Mouse (Mus musculus) stomach, embryonic 15.5 days (tissue): ENCODE measurements at regions not wholly inside any gene's neighbourhood (a gene's known extent, or its start where the extent isn't known, plus 50 kb on each side); places are given as distances from the start of the nearest gene placed in this dataset.

Experiments used
- ATAC-seq: fragments of 200-750 bp; cut with Nextera tagmentation; 2 replicates; pipeline ENCODE4 v1.8.0; 2017; ENCODE audit warnings: low read depth, moderate number of reproducible peaks, moderate TSS enrichment; ENCODE audit not compliant: insufficient read depth, low FRiP score
- H3K27ac ChIP-seq: fragments of 300-500 bp; sonication (generic); 2 replicates; pipeline ENCODE4 v1.5.1; 2015; ENCODE audit warnings: mild to moderate bottlenecking, inconsistent platforms
- H3K27me3 ChIP-seq: fragments of 300-500 bp; sonication (generic); replicated peaks from 2 replicates; pipeline ENCODE4 v1.6.1; 2015; ENCODE audit warnings: inconsistent platforms
- H3K36me3 ChIP-seq: fragments of 300-500 bp; sonication (generic); 2 replicates; pipeline ENCODE4 v1.6.1; 2015; ENCODE audit warnings: inconsistent platforms
- H3K4me1 ChIP-seq: fragments of 300-500 bp; sonication (generic); 2 replicates; pipeline ENCODE4 v1.6.1; 2015; ENCODE audit warnings: inconsistent platforms
- H3K4me2 ChIP-seq: fragments of 300-500 bp; sonication (generic); 2 replicates; pipeline ENCODE4 v1.6.1; 2015; ENCODE audit warnings: mild to moderate bottlenecking, inconsistent platforms
- H3K4me3 ChIP-seq: fragments of 300-500 bp; sonication (generic); replicated peaks from 2 replicates; pipeline ENCODE4 v1.5.1; 2015; ENCODE audit warnings: inconsistent platforms
- H3K9ac ChIP-seq: fragments of 300-500 bp; sonication (generic); 2 replicates; pipeline ENCODE4 v1.6.1; 2015; ENCODE audit warnings: inconsistent platforms
- H3K9me3 ChIP-seq: fragments of 300-500 bp; sonication (generic); 2 replicates; pipeline ENCODE4 v1.6.1; 2016; ENCODE audit warnings: inconsistent platforms
- WGBS: fragments of 180-500 bp; shearing (Covaris S2); methylation state at CpG from one replicate; pipeline ENCODE4 v1.1.7; 2015; 5-methylcytosine and 5-hydroxymethylcytosine counted together

DNA sequence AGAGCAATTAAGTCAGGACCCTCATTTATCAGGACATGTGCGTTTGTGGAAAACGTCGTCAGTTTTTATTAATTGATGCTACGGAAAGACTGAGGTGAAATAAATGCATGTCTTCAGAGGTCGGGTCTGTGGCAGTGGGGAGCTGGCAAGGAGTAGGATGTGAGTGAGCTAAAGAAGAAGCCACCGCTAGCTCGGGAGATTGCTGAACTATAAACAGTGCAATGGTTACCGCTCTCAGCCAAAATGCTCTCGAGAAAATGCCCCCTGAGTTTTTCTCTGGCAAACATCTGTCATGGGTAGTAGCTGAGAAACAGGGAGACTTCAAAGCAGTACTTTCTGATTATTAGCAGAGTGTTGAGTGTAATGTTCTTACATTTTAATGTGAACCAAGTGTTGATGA lies 454.4 kb upstream of the Pou3f3 start:
- no peaks in the 10 kb centered on the region for H3K27me3 ChIP-seq
- no peak overlapping the region for H3K4me2 ChIP-seq
- no peak for ATAC-seq
- H3K9me3 ChIP-seq, result no peaks in the 10 kb centered on the region
- H3K9ac ChIP-seq, result no peak overlapping the region
- H3K27ac ChIP-seq, result no peak overlapping the region
- H3K4me3 ChIP-seq, result no peak overlapping the region
- WGBS, result 42% methylated on average over 9 of the region's 9 CpGs
- no peaks in the 10 kb centered on the region for H3K36me3 ChIP-seq
- H3K4me1 ChIP-seq, result 0 out of 2 replicates have a peak, but pooled peaks cover 2% of the 10 kb centered on the region

DNA sequence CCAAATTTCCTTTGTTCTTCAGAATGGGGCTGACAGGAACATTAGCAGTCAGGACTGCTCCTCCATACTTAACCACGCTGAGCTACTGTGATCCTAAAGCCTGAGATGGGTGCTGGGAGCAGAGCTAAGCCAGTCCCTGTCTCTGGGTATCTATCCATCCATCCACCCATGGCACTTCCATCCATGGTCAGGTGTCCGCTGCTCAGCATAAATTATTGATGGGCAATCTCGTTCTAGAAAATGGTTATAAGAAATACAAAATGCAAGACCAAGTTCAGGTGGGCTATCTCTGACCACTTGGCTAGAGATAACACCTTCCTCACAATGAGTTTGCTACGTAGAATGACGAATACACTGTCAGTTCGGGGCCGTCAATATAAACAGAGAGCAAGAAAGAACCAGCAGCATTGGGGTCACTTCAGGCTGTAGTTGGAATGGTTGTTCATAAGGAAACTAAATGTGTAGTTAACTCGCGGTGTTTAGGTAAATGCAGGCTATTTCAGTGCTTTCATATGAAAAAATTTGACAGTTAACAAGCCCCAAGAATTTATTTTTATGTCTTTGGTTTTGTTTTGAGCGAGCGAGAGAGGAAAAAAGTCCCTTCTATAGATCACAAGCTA lies 453.9 kb upstream of the Pou3f3 start:
- 77% methylated on average over 11 of the region's 11 CpGs for WGBS
- Histone ChIP-seq H3K9me3 (no peaks in the 10 kb centered on the region), H3K9ac (no peak overlapping the region), H3K4me2 (no peak overlapping the region), H3K27me3 (no peaks in the 10 kb centered on the region), H3K27ac (no peak overlapping the region), H3K4me3 (no peak overlapping the region), H3K4me1 (0 out of 2 replicates have a peak, but pooled peaks cover 2% of the 10 kb centered on the region), H3K36me3 (no peaks in the 10 kb centered on the region)
- ATAC-seq, result no peak

DNA sequence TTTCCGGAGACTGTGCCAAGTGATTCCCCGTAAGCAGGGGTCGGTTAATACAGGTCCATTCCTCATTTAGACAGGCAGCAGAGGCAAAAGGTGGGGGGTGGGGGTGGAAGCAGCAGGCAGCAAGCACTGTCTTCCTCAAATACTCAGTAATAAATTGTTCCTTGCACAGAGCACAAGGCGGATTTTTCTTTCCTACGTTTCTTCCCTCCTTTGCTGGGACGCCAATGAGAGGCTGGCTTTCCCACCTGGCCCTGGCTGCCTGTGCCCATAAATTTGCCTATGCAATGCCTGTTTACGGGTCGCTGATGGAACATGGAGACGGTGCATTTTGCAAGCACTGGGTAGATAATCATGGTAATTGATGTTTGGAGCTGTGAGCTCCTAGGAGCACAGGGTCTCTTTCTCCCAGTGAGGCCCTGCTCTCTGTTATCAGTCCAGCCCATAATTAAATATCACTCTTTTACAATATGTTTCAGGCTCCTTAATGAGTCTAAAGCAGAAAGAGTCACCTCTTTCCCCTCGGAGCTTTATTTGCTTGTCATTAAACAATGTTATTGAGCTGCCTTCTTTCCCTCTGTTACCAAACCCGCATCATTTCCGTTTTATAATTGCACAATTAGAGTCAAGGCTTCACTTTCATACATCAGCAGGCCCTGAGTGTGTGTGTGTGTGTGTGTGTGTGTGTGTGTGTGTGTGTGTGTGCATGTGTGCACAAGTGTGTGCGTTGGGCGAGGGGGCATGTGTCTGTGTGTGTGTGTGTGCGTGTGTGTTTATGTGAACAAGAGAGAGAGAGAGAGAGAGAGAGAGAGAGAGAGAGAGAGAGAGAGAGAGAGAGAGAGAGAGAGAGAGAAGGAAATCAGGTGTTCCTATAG lies 452.7 kb upstream of the Pou3f3 start:
- Histone ChIP-seq H3K27me3 (no peaks in the 10 kb centered on the region), H3K4me2 (no peak overlapping the region), H3K4me3 (no peak overlapping the region), H3K4me1 (0 out of 2 replicates have a peak, but pooled peaks cover 2% of the 10 kb centered on the region), H3K36me3 (no peaks in the 10 kb centered on the region), H3K27ac (no peak overlapping the region), H3K9ac (no peak overlapping the region), H3K9me3 (no peaks in the 10 kb centered on the region)
- ATAC-seq, result no peak
- WGBS, result 35% methylated on average over 15 of the region's 15 CpGs

DNA sequence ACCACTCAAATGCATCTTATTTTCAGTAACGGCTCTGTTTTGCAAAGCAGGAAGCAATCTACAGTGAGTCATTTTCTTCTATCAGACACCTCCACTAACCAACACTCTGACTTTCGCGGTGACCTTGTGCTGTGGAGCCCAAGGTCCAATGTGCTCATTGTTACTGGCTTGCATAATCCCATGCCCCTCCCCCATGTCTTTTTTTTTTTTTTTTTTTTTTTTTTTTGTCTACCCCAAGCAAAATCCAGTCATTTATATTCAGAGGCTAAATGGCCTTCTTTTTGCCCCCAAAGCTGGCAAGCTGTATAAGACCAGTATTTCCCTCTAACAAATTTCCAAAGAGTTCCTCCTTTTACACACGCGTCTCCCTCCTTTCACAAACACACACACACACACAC lies 452.1 kb upstream of the Pou3f3 start:
- H3K4me2 ChIP-seq, result no peak overlapping the region
- 33% methylated on average over 5 of the region's 5 CpGs for WGBS
- peak; percentile 71; the same call in 1 of the 2 replicates for ATAC-seq

DNA sequence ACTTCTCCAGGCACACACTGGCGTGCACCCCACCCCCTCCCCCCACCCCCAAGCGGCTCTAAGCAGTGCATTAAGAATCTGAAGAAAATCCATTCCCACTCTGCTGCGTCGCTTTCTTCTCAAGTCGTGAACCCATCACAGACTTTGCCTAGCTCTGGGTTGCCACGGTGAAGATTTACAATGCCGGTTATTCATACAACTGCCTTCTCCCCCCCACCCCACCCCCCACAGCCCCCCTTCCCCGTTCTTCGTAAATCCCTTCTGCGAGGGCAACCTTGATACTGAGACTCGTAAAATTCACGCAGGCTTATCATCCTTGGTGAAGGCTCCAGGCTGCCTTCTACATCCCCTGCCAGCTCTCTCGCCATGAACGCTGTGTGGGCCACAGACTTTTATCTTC lies 451.7 kb upstream of the Pou3f3 start:
- H3K4me2 ChIP-seq, result no peak overlapping the region

More for the DNA sequence above, 452.1 kb upstream of the Pou3f3 start:
- no peaks in the 10 kb centered on the region for H3K36me3 ChIP-seq
- no peak overlapping the region for H3K27ac ChIP-seq
- 0 out of 2 replicates have a peak, but pooled peaks cover 2% of the 10 kb centered on the region for H3K4me1 ChIP-seq
- H3K27me3 ChIP-seq, result no peaks in the 10 kb centered on the region
- no peak overlapping the region for H3K4me3 ChIP-seq
- H3K9me3 ChIP-seq, result no peaks in the 10 kb centered on the region
- no peak overlapping the region for H3K9ac ChIP-seq

DNA sequence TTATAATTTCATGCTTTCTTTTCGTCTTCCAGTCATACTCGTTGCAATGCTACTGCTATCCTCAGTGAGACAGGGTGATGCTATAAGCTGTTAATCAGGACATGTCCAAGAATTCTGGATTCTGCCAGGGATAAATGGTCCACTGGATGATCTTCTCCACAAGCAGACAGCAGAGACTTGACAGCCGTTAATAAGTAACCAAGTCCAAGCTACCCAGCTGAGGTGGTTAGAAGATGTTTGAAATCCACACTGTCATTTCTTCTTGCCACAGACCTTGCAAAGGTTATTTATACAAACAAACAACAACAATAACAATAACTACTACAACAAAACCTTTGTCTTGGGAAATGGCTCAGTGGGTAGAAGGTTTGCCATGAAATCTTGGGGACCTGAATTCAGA lies 443.2 kb upstream of the Pou3f3 start:
- no peak for ATAC-seq
- Histone ChIP-seq H3K27me3 (no peaks in the 10 kb centered on the region), H3K9me3 (no peaks in the 10 kb centered on the region), H3K4me1 (no peaks in the 10 kb centered on the region), H3K36me3 (no peaks in the 10 kb centered on the region), H3K27ac (no peak overlapping the region), H3K4me3 (no peak overlapping the region), H3K4me2 (no peak overlapping the region), H3K9ac (no peak overlapping the region)
- 86% methylated on average over 3 of the region's 3 CpGs for WGBS

More for the DNA sequence above, 451.7 kb upstream of the Pou3f3 start:
- no peaks in the 10 kb centered on the region for H3K36me3 ChIP-seq
- H3K27ac ChIP-seq, result no peak overlapping the region
- ATAC-seq, result no peak
- no peak overlapping the region for H3K9ac ChIP-seq
- no peaks in the 10 kb centered on the region for H3K27me3 ChIP-seq
- no peaks in the 10 kb centered on the region for H3K9me3 ChIP-seq
- H3K4me1 ChIP-seq, result 0 out of 2 replicates have a peak, but pooled peaks cover 2% of the 10 kb centered on the region
- whole genome bisulfite sequencing, result 16% methylated on average over 14 of the region's 14 CpGs
- H3K4me3 ChIP-seq, result no peak overlapping the region

DNA sequence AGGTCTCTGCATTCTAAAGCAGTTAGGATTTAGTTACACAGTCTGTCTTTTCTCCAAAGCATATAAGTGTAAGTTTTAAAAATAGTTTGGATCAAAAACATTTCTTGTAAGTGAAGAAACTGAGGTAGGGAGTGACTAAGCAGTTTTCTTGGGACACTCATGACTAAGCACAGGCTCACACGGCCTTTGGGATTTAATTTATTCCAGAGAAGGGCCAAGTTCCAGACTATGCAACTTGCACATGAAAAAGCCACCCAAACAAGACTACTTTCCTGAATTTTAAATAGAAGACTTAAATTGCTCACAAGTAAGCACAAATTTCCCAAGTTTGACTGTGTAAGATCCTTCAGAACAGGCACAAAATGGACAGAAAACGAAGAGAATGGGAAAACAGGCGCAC lies 441.8 kb upstream of the Pou3f3 start:
- no peak for ATAC-seq
- WGBS, result 83% methylated on average over 3 of the region's 3 CpGs

DNA sequence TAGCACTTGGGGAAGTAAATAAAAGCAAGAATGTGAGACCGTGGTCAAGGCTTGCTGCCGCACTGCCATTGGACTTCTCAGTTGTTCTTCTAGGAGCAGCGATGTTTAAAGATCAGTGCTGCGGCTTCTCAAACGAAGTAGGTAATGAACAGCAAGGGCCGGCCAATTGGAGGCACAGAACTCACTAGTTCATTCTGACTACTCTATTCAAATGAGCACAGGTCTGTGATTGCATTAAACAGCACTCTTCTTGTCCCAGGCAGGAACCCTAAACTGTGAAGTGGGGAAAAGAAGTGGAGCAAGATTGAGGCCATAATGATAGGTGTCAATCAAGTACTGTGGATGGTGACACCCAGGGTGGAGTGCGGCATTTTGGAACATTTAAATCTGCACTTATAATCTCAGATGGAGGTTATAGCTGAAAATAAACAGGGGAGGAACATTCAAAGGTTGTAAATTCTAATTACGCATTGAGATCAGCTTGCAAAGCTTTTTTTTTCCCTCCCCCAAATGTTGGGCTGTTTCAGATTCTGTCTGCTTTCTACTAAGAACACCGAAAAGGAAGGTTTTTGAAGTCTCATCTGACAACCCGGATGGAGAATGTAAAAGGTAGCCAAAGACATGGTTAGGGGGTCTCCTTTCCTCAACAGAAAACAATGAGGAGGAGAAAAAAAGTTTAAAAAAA lies 438.5 kb upstream of the Pou3f3 start:
- no peak for ATAC-seq

More for the DNA sequence above, 441.8 kb upstream of the Pou3f3 start:
- no peak overlapping the region for H3K4me2 ChIP-seq
- no peak overlapping the region for H3K27ac ChIP-seq
- no peak overlapping the region for H3K9ac ChIP-seq
- H3K36me3 ChIP-seq, result no peaks in the 10 kb centered on the region
- H3K4me1 ChIP-seq, result no peaks in the 10 kb centered on the region
- no peak overlapping the region for H3K4me3 ChIP-seq
- H3K27me3 ChIP-seq, result no peaks in the 10 kb centered on the region
- no peaks in the 10 kb centered on the region for H3K9me3 ChIP-seq

DNA sequence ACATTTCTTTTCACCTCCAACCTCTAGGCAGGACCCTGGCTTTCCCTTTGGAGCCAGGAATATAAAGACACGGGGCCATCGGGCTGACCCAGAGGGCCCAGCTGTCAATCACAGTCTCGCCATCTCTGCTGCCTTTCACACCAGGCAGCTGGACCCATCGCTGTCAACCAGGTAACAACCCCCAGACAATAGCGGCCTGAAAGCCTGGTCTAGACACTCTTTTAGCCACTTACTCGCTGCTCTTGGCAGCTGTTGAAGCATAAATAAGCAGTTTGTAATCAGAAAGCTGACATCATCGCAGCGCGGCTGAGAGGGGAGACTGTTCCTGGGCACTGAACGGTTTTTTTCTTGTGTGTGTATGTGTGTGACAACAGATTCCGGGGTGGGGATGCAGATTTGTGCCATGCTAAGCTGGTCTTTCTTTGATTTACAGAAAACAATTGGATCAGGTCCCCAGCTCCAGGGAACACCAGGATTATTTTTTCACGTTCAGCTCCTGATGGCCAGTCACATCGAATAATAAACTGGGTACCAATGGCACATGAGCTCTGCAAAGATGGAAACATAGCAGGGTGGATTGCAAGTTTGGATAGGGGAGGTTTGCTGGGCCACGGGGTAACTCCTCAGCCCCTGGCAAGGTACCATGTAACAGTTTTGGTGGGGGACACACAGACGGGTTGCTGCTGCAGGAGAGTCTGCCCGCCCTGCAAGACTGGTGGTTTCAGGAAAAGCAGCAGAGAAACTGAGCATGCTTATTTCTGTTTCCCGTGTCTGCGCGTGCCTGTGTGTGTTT lies 437.6 kb upstream of the Pou3f3 start:
- H3K27ac ChIP-seq, result no peak overlapping the region
- H3K4me1 ChIP-seq, result no peaks in the 10 kb centered on the region
- ATAC-seq, result no peak
- no peak overlapping the region for H3K4me3 ChIP-seq
- no peaks in the 10 kb centered on the region for H3K9me3 ChIP-seq
- H3K9ac ChIP-seq, result no peak overlapping the region
- no peaks in the 10 kb centered on the region for H3K36me3 ChIP-seq
- 52% methylated on average over 19 of the region's 19 CpGs for WGBS
- no peak overlapping the region for H3K4me2 ChIP-seq
- no peaks in the 10 kb centered on the region for H3K27me3 ChIP-seq

More for the DNA sequence above, 438.5 kb upstream of the Pou3f3 start:
- H3K9me3 ChIP-seq, result no peaks in the 10 kb centered on the region
- no peak overlapping the region for H3K4me3 ChIP-seq
- H3K4me2 ChIP-seq, result no peak overlapping the region
- WGBS, result 87% methylated on average over 10 of the region's 10 CpGs
- H3K27ac ChIP-seq, result no peak overlapping the region
- H3K9ac ChIP-seq, result no peak overlapping the region
- no peaks in the 10 kb centered on the region for H3K27me3 ChIP-seq
- no peaks in the 10 kb centered on the region for H3K36me3 ChIP-seq
- H3K4me1 ChIP-seq, result no peaks in the 10 kb centered on the region

DNA sequence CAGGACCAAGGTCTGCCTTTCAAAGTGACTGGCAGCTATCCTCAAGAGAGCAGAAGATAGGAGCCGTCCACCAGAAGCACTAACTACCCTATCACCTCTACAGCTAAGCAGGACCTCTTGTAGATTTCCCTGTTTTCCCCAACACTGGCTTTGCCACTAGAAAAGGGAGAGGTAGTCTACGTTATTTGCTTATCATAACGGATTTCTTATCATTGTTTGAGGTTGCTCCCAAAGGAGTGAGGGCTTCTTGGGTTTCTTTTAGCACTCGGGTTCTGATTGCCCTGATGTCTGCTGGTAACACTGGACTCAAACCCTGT lies 437.0 kb upstream of the Pou3f3 start:
- Histone ChIP-seq H3K9me3 (no peaks in the 10 kb centered on the region), H3K27me3 (no peaks in the 10 kb centered on the region), H3K9ac (no peak overlapping the region), H3K4me2 (no peak overlapping the region), H3K36me3 (no peaks in the 10 kb centered on the region), H3K4me3 (no peak overlapping the region), H3K27ac (no peak overlapping the region), H3K4me1 (no peaks in the 10 kb centered on the region)
- WGBS, result 38% methylated on average over 4 of the region's 4 CpGs
- ATAC-seq, result no peak

DNA sequence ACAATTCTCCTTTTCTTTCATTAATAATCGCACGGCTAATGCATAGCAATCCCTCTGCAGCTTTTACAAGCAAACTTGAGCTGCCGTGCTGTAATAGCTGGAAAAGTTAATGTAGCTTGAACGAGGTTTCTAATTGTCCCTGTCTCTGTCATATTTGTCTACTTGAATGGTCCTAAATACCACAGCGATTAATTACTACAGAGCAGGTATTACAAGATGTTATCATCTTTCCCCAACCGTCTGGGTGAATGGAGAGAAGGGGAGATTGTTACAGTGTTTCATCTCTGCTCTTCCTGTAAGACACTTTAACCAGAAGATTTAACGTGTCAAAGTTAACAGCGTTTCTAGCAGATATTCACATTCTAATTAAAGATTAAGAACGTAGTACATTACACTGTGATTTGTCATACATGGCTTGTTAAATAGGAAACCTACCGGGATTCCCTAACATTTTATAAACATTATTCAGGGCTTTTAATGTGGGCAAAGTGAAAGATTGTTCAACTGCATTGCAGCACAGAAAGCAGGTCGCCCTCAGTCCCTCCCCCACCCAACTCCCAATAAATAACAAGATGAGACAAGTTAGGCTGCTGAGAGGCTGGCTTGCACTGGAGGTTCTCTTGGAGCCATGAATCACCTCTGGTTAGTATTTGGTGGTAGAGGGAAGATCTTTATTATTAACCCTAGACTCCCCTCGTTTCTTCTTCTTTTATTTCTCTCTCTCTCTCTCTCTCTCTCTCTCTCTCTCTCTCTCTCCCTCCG lies 436.2 kb upstream of the Pou3f3 start:
- no peak overlapping the region for H3K9ac ChIP-seq
- WGBS, result 24% methylated on average over 13 of the region's 13 CpGs
- H3K27ac ChIP-seq, result no peak overlapping the region
- no peaks in the 10 kb centered on the region for H3K4me1 ChIP-seq
- H3K9me3 ChIP-seq, result no peaks in the 10 kb centered on the region
- no peak for ATAC-seq
- no peaks in the 10 kb centered on the region for H3K36me3 ChIP-seq
- H3K4me2 ChIP-seq, result no peak overlapping the region
- H3K4me3 ChIP-seq, result no peak overlapping the region
- H3K27me3 ChIP-seq, result no peaks in the 10 kb centered on the region
